Mouse (Mus musculus) C2C12 (cell line): ENCODE results near the gene Map4k4.

Source experiments
- CTCF ChIP-seq: IDR thresholded peaks from one replicate; pipeline ENCODE4 v1.5.1; 2011; ENCODE audit not compliant: control insufficient read depth, insufficient read depth, insufficient read length
- MAX ChIP-seq: IDR thresholded peaks from one replicate; pipeline ENCODE4 v1.6.1; 2011; ENCODE audit warnings: mild to moderate bottlenecking, control low read depth
- USF1 ChIP-seq: IDR thresholded peaks from one replicate; pipeline ENCODE4 v1.6.1; 2011; ENCODE audit warnings: low read depth, mild to moderate bottlenecking, control low read depth, moderate library complexity

GRCm38 (mm10) chr1:40029597-40029996 lies 128.9 kb downstream of the Map4k4 start:
- TF ChIP-seq MAX (no peak), USF1 (no peak), CTCF (no peak)
